Mouse (Mus musculus) embryonic fibroblast, embryonic 13.5 days (primary cell): Measurements from ENCODE around the gene Smox.

Source experiments
- CTCF ChIP-seq: IDR thresholded peaks from 2 replicates; pipeline ENCODE4 v1.5.1; 2011; ENCODE audit warnings: mild to moderate bottlenecking, control low read depth, low read length, moderate library complexity, borderline replicate concordance; ENCODE audit not compliant: insufficient read depth
- POLR2A ChIP-seq: IDR thresholded peaks from 2 replicates; pipeline ENCODE4 v1.6.1; 2011; ENCODE audit warnings: low read depth, mild to moderate bottlenecking, control low read depth, low read length, moderate library complexity

DNA sequence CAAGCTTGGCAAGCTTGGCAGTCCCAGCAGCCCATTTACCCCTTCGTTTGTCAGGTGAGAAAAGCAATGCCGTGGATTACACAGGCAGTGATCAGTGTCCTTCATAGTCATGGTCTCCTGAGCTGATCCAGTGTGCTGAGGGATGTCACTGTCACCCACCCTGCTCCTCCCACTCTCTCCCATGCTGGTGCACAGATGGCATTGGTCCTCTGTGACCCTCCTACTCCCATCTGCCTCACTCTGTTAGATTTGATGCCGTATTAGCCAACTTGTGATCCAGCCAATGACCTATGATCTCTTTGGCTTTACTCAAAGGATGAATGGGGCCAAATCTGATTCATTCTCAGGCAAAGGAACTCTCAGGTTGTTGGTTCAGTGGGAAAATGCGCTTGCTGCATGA is 50.4 kb downstream of the Smox start:
- TF ChIP-seq POLR2A (no peak), CTCF (no peak)
